Mouse (Mus musculus) lung, postnatal 0 days (tissue): ENCODE measurements at regions not wholly inside any gene's neighbourhood (a gene's known extent, or its start where the extent isn't known, plus 50 kb on each side); places are given as distances from the start of the nearest gene placed in this dataset.

Experiments used
- ATAC-seq: fragments of 200-750 bp; cut with Nextera tagmentation; 2 replicates; pipeline ENCODE4 v1.8.0; 2017; ENCODE audit warnings: moderate library complexity
- DNase-seq: peaks from one replicate; pipeline ENCODE4 v3.0.0-alpha.2; 2016; ENCODE audit warnings: low spot score
- H3K27ac ChIP-seq: fragments of 300-500 bp; sonication (generic); 2 replicates; pipeline ENCODE4 v1.5.1; 2014; ENCODE audit warnings: antibody characterized with exemption, mild to moderate bottlenecking, low read length, mixed read lengths
- H3K27me3 ChIP-seq: fragments of 300-500 bp; sonication (generic); replicated peaks from 2 replicates; pipeline ENCODE4 v1.6.1; 2014; ENCODE audit warnings: low read length, mixed read lengths; ENCODE audit not compliant: insufficient read depth
- H3K36me3 ChIP-seq: fragments of 300-500 bp; sonication (generic); 2 replicates; pipeline ENCODE4 v1.6.1; 2014; ENCODE audit warnings: low read length, mixed read lengths; ENCODE audit not compliant: insufficient read depth
- H3K4me1 ChIP-seq: fragments of 300-500 bp; sonication (generic); 2 replicates; pipeline ENCODE4 v1.6.1; 2014; ENCODE audit warnings: antibody characterized with exemption, low read depth, low read length, mixed read lengths; ENCODE audit not compliant: insufficient read depth
- H3K4me2 ChIP-seq: fragments of 300-500 bp; sonication (generic); replicated peaks from 2 replicates; pipeline ENCODE4 v1.6.1; 2014; ENCODE audit warnings: low read depth, mild to moderate bottlenecking, low read length, moderate library complexity, mixed read lengths
- H3K4me3 ChIP-seq: fragments of 300-500 bp; sonication (generic); 2 replicates; pipeline ENCODE4 v1.5.1; 2014; ENCODE audit warnings: low read depth, low read length
- H3K9ac ChIP-seq: fragments of 300-500 bp; sonication (generic); replicated peaks from 2 replicates; pipeline ENCODE4 v1.6.1; 2014; ENCODE audit warnings: low read depth, mild to moderate bottlenecking
- H3K9me3 ChIP-seq: fragments of 300-500 bp; sonication (generic); 2 replicates; pipeline ENCODE4 v1.6.1; 2016; ENCODE audit warnings: low read length, mixed read lengths
- CTCF ChIP-seq: IDR thresholded peaks from 2 replicates; pipeline ENCODE4 v1.5.1; 2016; ENCODE audit warnings: antibody characterized with exemption, mild to moderate bottlenecking
- EP300 ChIP-seq: IDR thresholded peaks from 2 replicates; pipeline ENCODE4 v1.6.1; 2016; ENCODE audit warnings: antibody characterized with exemption, mild to moderate bottlenecking, control low read depth
- WGBS: fragments of 180-500 bp; shearing (Covaris S2); extraction: QIAGEN DNeasy Blood & Tissue Kit; methylation state at CpG from one replicate; pipeline ENCODE4 v1.1.7; 2014; 5-methylcytosine and 5-hydroxymethylcytosine counted together

DNA sequence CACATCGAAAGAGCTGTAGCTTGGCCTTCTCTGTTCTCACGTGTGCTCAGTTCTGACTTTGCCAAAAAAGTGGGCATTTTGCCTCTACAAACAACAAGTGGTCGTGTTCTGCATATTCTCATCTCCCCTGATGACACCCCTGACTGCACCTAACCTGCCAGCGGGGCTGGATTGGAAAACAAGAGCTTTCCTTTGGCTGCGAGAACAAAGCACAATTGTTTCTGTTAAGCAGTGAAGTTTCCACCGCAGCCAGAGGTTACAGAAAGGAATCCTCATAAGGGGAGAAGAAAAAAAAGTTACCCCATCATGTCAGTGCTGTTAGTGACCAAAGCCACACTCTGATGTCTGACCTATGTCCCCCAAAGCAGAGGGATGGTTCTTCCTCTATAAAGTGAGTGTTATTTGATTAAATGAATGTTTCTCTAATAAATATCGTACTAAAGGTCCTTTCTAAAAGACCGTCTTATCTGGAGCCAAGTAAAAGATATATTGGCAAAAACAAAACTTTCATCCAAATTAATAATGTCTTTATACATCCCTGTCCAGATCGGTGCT lies 371.4 kb upstream of the Intu start:
- TF ChIP-seq EP300 = no peak
- no peak for TF ChIP-seq CTCF
- Histone ChIP-seq H3K27me3 (no peaks in the 10 kb centered on the region), H3K36me3 (no peaks in the 10 kb centered on the region), H3K9me3 (no peaks in the 10 kb centered on the region), H3K4me2 (no peak overlapping the region), H3K4me3 (no peak overlapping the region), H3K27ac (no peak overlapping the region), H3K9ac (no peak overlapping the region), H3K4me1 (no peaks in the 10 kb centered on the region)
- WGBS = 44% methylated on average over 9 of the region's 9 CpGs
- DNase-seq = peak; percentile 6
- ATAC-seq = no peak

DNA sequence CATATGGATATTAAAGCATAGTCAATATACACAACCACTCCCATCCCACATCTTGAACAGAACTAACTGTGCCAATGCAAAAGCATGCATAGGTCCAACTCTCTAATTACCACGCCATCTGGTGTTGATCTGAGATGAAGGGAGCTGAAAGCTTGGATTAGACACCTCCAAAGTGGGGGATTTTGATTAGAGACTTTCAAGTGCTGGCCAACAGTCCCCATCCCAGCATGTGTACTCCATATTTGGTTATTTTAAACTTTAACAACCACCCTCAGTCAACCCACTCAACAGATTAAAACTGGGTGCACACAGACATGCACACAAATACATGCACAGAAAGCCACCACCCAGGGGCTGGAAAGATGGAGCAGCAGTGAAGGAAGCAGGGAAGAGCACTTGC lies 366.9 kb upstream of the Intu start:
- Histone ChIP-seq H3K36me3 (no peaks in the 10 kb centered on the region), H3K27ac (no peak overlapping the region), H3K4me1 (no peaks in the 10 kb centered on the region), H3K9ac (no peak overlapping the region), H3K9me3 (no peaks in the 10 kb centered on the region), H3K4me2 (no peak overlapping the region), H3K27me3 (no peaks in the 10 kb centered on the region), H3K4me3 (no peak overlapping the region)
- TF ChIP-seq CTCF (no peak), EP300 (no peak)
- no peak for ATAC-seq
- WGBS = 65% methylated on average over 1 of the region's 1 CpGs
- DNase-seq = no peak

DNA sequence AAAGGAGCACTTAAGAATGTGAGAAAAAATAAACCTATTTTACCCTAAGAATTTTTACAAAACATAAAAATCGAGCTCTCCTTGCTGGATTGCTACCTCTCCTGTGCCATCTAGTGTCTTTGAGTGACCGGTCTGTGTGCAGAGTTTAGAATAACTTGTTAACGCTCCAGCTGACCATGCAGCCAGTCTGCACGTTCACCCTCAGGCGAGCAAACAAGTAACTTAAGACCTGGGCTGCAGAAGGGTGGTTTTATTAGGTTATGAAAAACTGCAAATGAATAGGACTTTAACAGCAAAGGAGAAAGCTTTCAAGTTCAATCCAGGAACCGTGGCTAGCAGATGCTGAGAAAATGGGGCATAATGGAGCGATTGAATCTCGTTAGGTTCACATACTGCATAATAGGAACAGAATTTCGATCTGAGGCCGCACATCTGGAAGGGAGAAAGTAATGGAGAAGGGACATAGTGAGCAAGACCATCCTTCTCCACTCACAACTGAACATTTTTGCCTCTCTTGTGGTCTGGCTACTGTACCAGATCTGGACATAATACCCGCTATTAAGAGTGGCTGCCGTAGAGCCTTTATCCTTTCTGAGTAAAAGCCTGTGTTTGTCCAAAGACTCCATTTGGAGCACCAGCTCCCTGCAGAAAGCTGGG lies 363.0 kb upstream of the Intu start:
- no peaks in the 10 kb centered on the region for H3K4me1 ChIP-seq
- WGBS = 74% methylated on average over 12 of the region's 12 CpGs
- H3K27me3 ChIP-seq = no peaks in the 10 kb centered on the region
- no peaks in the 10 kb centered on the region for H3K36me3 ChIP-seq
- TF ChIP-seq CTCF (no peak), EP300 (no peak)
- H3K4me2 ChIP-seq = no peak overlapping the region
- H3K9ac ChIP-seq = no peak overlapping the region
- no peak overlapping the region for H3K27ac ChIP-seq
- no peak for ATAC-seq
- H3K4me3 ChIP-seq = no peak overlapping the region
- no peaks in the 10 kb centered on the region for H3K9me3 ChIP-seq
- DNase-seq = no peak

DNA sequence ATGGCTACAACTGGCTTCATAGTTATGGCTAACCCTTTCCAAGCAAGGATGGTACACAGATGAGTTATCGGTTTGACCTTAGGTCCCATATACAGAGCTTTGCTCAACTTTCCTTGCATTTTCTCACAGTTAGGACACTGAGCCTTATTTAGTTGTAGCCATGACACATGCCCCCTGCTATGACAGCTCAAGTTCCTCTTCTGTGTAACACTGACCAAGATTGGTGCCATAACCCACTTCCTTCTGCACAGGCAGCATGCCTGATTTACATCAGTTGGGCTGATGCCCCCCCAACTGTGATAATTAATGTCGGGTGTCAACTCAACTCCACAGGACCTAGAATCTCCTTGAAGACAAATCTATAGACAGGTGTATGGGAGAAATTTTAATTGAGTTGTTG lies 361.5 kb upstream of the Intu start:
- Histone ChIP-seq H3K9ac (no peak overlapping the region), H3K4me1 (no peaks in the 10 kb centered on the region), H3K27me3 (no peaks in the 10 kb centered on the region), H3K4me3 (no peak overlapping the region), H3K27ac (no peak overlapping the region), H3K36me3 (no peaks in the 10 kb centered on the region), H3K9me3 (no peaks in the 10 kb centered on the region), H3K4me2 (no peak overlapping the region)
- ATAC-seq = no peak
- no peak for DNase-seq
- TF ChIP-seq EP300 (no peak), CTCF (no peak)
- 91% methylated on average over 2 of the region's 2 CpGs for WGBS

DNA sequence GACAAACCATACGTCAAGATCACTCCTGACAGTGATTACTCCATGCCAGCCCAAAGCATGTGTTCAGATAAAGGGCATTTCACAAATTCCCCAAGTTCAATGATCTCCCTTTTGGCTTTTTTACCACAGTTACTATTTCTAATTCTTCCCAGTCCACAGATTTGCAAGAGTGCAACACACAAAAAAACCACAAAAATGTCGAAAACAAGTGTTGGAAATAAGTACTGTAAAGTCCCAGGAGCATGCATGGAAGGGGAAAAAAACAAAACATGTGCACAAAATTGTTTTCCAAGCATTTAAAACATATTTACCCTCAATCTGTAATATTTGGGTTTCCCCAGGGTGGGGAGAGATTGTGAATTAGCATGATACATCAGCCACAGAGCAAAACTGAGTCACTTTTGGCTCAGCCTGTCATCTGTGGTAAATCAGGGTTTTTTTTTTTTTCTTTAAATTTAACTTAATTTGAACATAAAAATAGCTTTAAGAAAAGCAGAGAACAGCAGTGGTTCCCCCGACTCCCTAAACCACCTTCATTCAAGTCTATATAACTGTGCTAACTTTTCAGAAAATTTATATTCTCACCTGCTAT lies 351.3 kb upstream of the Intu start:
- Histone ChIP-seq H3K4me2 (no peak overlapping the region), H3K9me3 (no peaks in the 10 kb centered on the region), H3K9ac (no peak overlapping the region), H3K4me3 (no peak overlapping the region), H3K27ac (no peak overlapping the region), H3K27me3 (no peaks in the 10 kb centered on the region), H3K4me1 (no peaks in the 10 kb centered on the region), H3K36me3 (no peaks in the 10 kb centered on the region)
- ATAC-seq (no peak), DNase-seq (no peak)
- WGBS = 68% methylated on average over 3 of the region's 3 CpGs
- TF ChIP-seq CTCF = no peak
- TF ChIP-seq EP300 = no peak

DNA sequence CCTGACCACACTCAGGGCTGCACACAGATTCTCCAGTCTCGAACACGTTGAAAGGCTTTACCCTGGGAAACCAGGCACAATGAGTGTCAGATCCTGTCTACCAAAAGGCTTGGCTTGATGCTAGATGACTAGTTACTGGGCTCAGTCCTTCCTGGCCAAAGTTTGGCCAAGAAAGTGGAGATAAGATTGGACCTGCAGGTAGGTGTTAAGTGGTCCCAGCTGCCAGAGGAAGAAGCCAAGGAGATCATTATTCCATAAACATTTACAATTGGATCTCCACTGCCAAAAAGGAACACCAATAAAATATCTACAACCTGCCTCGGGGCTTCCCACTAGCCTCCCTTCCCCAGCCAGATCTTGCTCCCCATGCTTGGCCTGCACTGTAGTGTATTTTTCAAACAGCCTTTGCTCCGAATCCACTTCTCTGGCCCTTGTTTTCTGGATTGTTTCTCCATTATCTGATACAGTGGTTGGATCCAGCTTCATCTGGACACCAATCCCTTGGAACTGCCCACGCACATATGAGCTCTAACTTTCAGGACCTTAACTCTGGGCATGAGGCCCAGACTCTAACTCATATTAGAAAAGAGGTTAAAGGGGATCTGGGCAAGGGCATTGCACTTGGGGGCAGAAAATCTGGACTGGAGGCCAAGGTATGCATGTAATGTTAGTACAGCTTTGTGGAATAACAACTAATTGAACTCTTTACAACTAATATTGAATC lies 345.3 kb upstream of the Intu start:
- Histone ChIP-seq H3K9ac (no peak overlapping the region), H3K27me3 (no peaks in the 10 kb centered on the region), H3K27ac (no peak overlapping the region), H3K36me3 (no peaks in the 10 kb centered on the region), H3K9me3 (no peaks in the 10 kb centered on the region), H3K4me2 (no peak overlapping the region), H3K4me1 (no peaks in the 10 kb centered on the region), H3K4me3 (no peak overlapping the region)
- no peak for ATAC-seq
- DNase-seq = no peak
- WGBS = 82% methylated on average over 5 of the region's 5 CpGs
- TF ChIP-seq CTCF (no peak), EP300 (no peak)
